ENCODE assay signal across 9 mouse cellular contexts in genomic region chr11:85833761-85834385, GRCm38 (mm10). TPM values are rescaled to one million over a fixed set of nuclear protein-coding genes. Genes with fewer than 3 reads are reported as not detected.
DNase-seq lines count a peak whose midpoint lies in the region; ATAC-seq and TF ChIP-seq lines count a peak whose summit lies in the region.
"Had no signal": no experiment of that assay in that cellular context is flagged by ENCODE, and none has a peak within 500 bp of the region (broad histone marks: within the 10 kb centered on the region; RNA-seq: fewer than 3 reads in every experiment).

No protein-coding gene starts in this region.

- peaks cover 100% of the 10 kb centered on the region for H3K27me3 ChIP-seq in midbrain, embryonic 11.5 days (ENCODE audit: control insufficient read depth, insufficient read depth, low read length)
- peaks cover 50% of the 10 kb centered on the region for H3K27me3 ChIP-seq in midbrain, embryonic 16.5 days (ENCODE audit: control insufficient read depth, insufficient read depth, low read depth, low read length)
- peaks cover 74% of the 10 kb centered on the region for H3K27me3 ChIP-seq in limb, embryonic 14.5 days (ENCODE audit: control insufficient read depth, insufficient read depth, low read length)
- H3K27me3 ChIP-seq in stomach, embryonic 14.5 days (ENCODE audit: control insufficient read depth, insufficient read depth, low read length): peaks cover 16% of the 10 kb centered on the region

- TF ChIP-seq POLR2A in limb, embryonic 14.5 days (IDR thresholded peaks at IDR 0.05; ENCODE audit: borderline replicate concordance, extremely low read depth, insufficient read depth, insufficient read length): no peak

- H3K4me2 ChIP-seq in midbrain, embryonic 11.5 days: no peak overlapping the region
- H3K4me2 ChIP-seq in midbrain, embryonic 16.5 days (ENCODE audit: low read length): no peak overlapping the region
- H3K4me2 ChIP-seq in limb, embryonic 14.5 days (replicated peaks; ENCODE audit: low read depth, low read length, severe bottlenecking): peak overlapping the region; percentile 89
- H3K4me2 ChIP-seq in stomach, embryonic 14.5 days (replicated peaks; ENCODE audit: low read depth, low read length): peak overlapping the region; percentile 87

- H3K27ac ChIP-seq in midbrain, embryonic 11.5 days (ENCODE audit: low read depth, low read length): no peak overlapping the region
- H3K27ac ChIP-seq in midbrain, embryonic 16.5 days (ENCODE audit: low read length): no peak overlapping the region
- peak overlapping the region; percentile 77 for H3K27ac ChIP-seq in limb, embryonic 14.5 days (replicated peaks; ENCODE audit: low read depth, low read length)
- H3K27ac ChIP-seq in stomach, embryonic 14.5 days (ENCODE audit: low read length): peak overlapping the region; percentile 78

- H3K4me3 ChIP-seq in midbrain, embryonic 11.5 days (ENCODE audit: low read depth, low read length): no peak overlapping the region; the same call in 1 of the 2 replicates
- no peak overlapping the region for H3K4me3 ChIP-seq in midbrain, embryonic 16.5 days (ENCODE audit: low read depth, low read length)
- peak overlapping the region; percentile 50 for H3K4me3 ChIP-seq in limb, embryonic 14.5 days (replicated peaks; ENCODE audit: low read length)
- peak overlapping the region; percentile 59 for H3K4me3 ChIP-seq in stomach, embryonic 14.5 days (ENCODE audit: low read depth, low read length)

- H3K36me3 ChIP-seq in midbrain, embryonic 11.5 days (ENCODE audit: control insufficient read depth, insufficient read depth, low read length): no peaks in the 10 kb centered on the region
- no peaks in the 10 kb centered on the region for H3K36me3 ChIP-seq in midbrain, embryonic 16.5 days (ENCODE audit: control insufficient read depth, insufficient read depth, low read length)
- H3K36me3 ChIP-seq in limb, embryonic 14.5 days (ENCODE audit: control insufficient read depth, insufficient read depth, low read length): peaks cover 22% of the 10 kb centered on the region
- peaks cover 7% of the 10 kb centered on the region; the same call in 1 of the 2 replicates for H3K36me3 ChIP-seq in stomach, embryonic 14.5 days (ENCODE audit: control insufficient read depth, insufficient read depth, low read length)

- WGBS in midbrain, embryonic 11.5 days: 2% methylated on average over 11 of the region's 11 CpGs
- WGBS in midbrain, embryonic 16.5 days: 3% methylated on average over 11 of the region's 11 CpGs
- WGBS in limb, embryonic 14.5 days: 7% methylated on average over 11 of the region's 11 CpGs
- WGBS in stomach, embryonic 14.5 days: 17% methylated on average over 11 of the region's 11 CpGs

- ATAC-seq in midbrain, embryonic 11.5 days (ENCODE audit: low FRiP score): no peak
- no peak for ATAC-seq in midbrain, embryonic 16.5 days
- no peak for ATAC-seq in limb, embryonic 14.5 days (ENCODE audit: low FRiP score, low read depth)
- ATAC-seq in stomach, embryonic 14.5 days (ENCODE audit: insufficient number of reproducible peaks, insufficient read depth, low FRiP score, low read depth): no peak

- no peak overlapping the region for H3K9ac ChIP-seq in midbrain, embryonic 11.5 days (ENCODE audit: low read length)
- no peak overlapping the region for H3K9ac ChIP-seq in midbrain, embryonic 16.5 days (ENCODE audit: low read depth, low read length)
- H3K9ac ChIP-seq in limb, embryonic 14.5 days (ENCODE audit: low read depth, low read length, severe bottlenecking): peak overlapping the region; percentile 85
- peak overlapping the region; percentile 81 for H3K9ac ChIP-seq in stomach, embryonic 14.5 days (replicated peaks; ENCODE audit: low read depth, low read length)

- peak; percentile 95 for DNase-seq in midbrain, embryonic 11.5 days (ENCODE audit: low spot score, missing footprints)
- DNase-seq in heart, postnatal 4 days: peak; percentile 53
- no peak for DNase-seq in limb, embryonic 14.5 days (ENCODE audit: low spot score)
- no peak for DNase-seq in cerebellum, adult 18-20 months
- DNase-seq in thymus, adult 18-20 months: no peak
- DNase-seq in layer of hippocampus, adult 8-10 months (ENCODE audit: low spot score in 2 of 2): no peak

- no peaks in the 10 kb centered on the region for H3K9me3 ChIP-seq in midbrain, embryonic 11.5 days (ENCODE audit: control insufficient read depth, low read length)
- no peaks in the 10 kb centered on the region for H3K9me3 ChIP-seq in midbrain, embryonic 16.5 days (replicated peaks; ENCODE audit: control insufficient read depth, low read length, poor library complexity, severe bottlenecking)
- H3K9me3 ChIP-seq in limb, embryonic 14.5 days (ENCODE audit: control insufficient read depth, low read length): no peaks in the 10 kb centered on the region
- H3K9me3 ChIP-seq in stomach, embryonic 14.5 days (ENCODE audit: control insufficient read depth, low read depth, low read length): no peaks in the 10 kb centered on the region

- peaks cover 29% of the 10 kb centered on the region for H3K4me1 ChIP-seq in midbrain, embryonic 11.5 days (ENCODE audit: control insufficient read depth, insufficient read depth, low read length)
- peaks cover 12% of the 10 kb centered on the region for H3K4me1 ChIP-seq in midbrain, embryonic 16.5 days (ENCODE audit: control insufficient read depth, insufficient read depth, low read length)
- peaks cover 35% of the 10 kb centered on the region for H3K4me1 ChIP-seq in limb, embryonic 14.5 days (ENCODE audit: control insufficient read depth, insufficient read depth, low read length)
- H3K4me1 ChIP-seq in stomach, embryonic 14.5 days (ENCODE audit: control insufficient read depth, insufficient read depth, low read length): peaks cover 27% of the 10 kb centered on the region; the same call in 1 of the 2 replicates

RNA-seq across cellular contexts. Expression of gene Tbx2, which starts 1.5 kb away (rescaled TPM):
- 0.32 and 0.79 TPM in 2 replicates for polyA plus RNA-seq in midbrain, embryonic 11.5 days (2014; fragmentation: Nextera tagmentation; extraction: Ambion mirVana)
- polyA plus RNA-seq in midbrain, embryonic 16.5 days (2015; fragmentation: Nextera tagmentation; extraction: Ambion mirVana): 0.39 and 0.57 TPM in 2 replicates
- total RNA-seq in heart, postnatal 4 days (2021): 10 to 100 TPM; 11.3 to 11.5 TPM
- polyA plus RNA-seq in limb, embryonic 14.5 days (2012; rRNA removed): 31.7 and 39.1 TPM in 2 replicates
- polyA plus RNA-seq in limb, embryonic 14.5 days (2014; fragmentation: Nextera tagmentation; extraction: Ambion mirVana): 6.5 and 9.3 TPM in 2 replicates
- 5.8 and 6.8 TPM in 2 replicates for polyA plus RNA-seq in stomach, embryonic 14.5 days (2014; fragmentation: Nextera tagmentation; extraction: Ambion mirVana)
- 1 to 10 TPM; 1.4 to 2.0 (median 1.7) TPM for total RNA-seq in layer of hippocampus, adult 8-10 months (2022)

RNA-seq across cellular contexts. Expression of gene Gm11444, which starts 16.3 kb away (rescaled TPM):
- polyA plus RNA-seq in midbrain, embryonic 11.5 days (2014; fragmentation: Nextera tagmentation; extraction: Ambion mirVana): not detected in 2 replicates
- polyA plus RNA-seq in midbrain, embryonic 16.5 days (2015; fragmentation: Nextera tagmentation; extraction: Ambion mirVana): not detected in 2 replicates
- not detected for total RNA-seq in heart, postnatal 4 days (2021)
- polyA plus RNA-seq in limb, embryonic 14.5 days (2012; rRNA removed): not detected in 2 replicates
- polyA plus RNA-seq in limb, embryonic 14.5 days (2014; fragmentation: Nextera tagmentation; extraction: Ambion mirVana): not detected in 2 replicates
- not detected in 2 replicates for polyA plus RNA-seq in stomach, embryonic 14.5 days (2014; fragmentation: Nextera tagmentation; extraction: Ambion mirVana)
- not detected for total RNA-seq in layer of hippocampus, adult 8-10 months (2022)
- polyA plus RNA-seq: gonadal fat pad, adult 2 months had no signal

RNA-seq across cellular contexts. Expression of gene Tbx4, which starts 52.3 kb away (rescaled TPM):
- 0.04 and 0.19 TPM in 2 replicates for polyA plus RNA-seq in midbrain, embryonic 11.5 days (2014; fragmentation: Nextera tagmentation; extraction: Ambion mirVana)
- polyA plus RNA-seq in midbrain, embryonic 16.5 days (2015; fragmentation: Nextera tagmentation; extraction: Ambion mirVana): 0.17 and 0.43 TPM in 2 replicates
- under 1 TPM in 1 of 2 experiments, not detected in 1; 0.09 TPM for total RNA-seq in heart, postnatal 4 days (2021)
- polyA plus RNA-seq in limb, embryonic 14.5 days (2012; rRNA removed): 37.5 and 52.7 TPM in 2 replicates
- 15.5 and 20.0 TPM in 2 replicates for polyA plus RNA-seq in limb, embryonic 14.5 days (2014; fragmentation: Nextera tagmentation; extraction: Ambion mirVana)
- polyA plus RNA-seq in stomach, embryonic 14.5 days (2014; fragmentation: Nextera tagmentation; extraction: Ambion mirVana): not detected in 2 replicates
- under 1 TPM; 0.11 to 0.17 (median 0.14) TPM for total RNA-seq in layer of hippocampus, adult 8-10 months (2022)

Comparison
In these comparisons a context has a peak if more than half of its experiments do, and no peak if none do; other contexts are left out.
1. DNase-seq: peak in midbrain, embryonic 11.5 days (single experiment) and heart, postnatal 4 days (single experiment); none in limb, embryonic 14.5 days (single experiment), cerebellum, adult 18-20 months (0 of 2), thymus, adult 18-20 months (0 of 2) and layer of hippocampus, adult 8-10 months (0 of 2).
2. H3K27ac ChIP-seq: peak in limb, embryonic 14.5 days (single experiment) and stomach, embryonic 14.5 days (single experiment); none in midbrain, embryonic 11.5 days (single experiment) and midbrain, embryonic 16.5 days (single experiment).
3. H3K4me2 ChIP-seq: peak in limb, embryonic 14.5 days (single experiment) and stomach, embryonic 14.5 days (single experiment); none in midbrain, embryonic 11.5 days (single experiment) and midbrain, embryonic 16.5 days (single experiment).
4. H3K4me3 ChIP-seq: peak in limb, embryonic 14.5 days (single experiment) and stomach, embryonic 14.5 days (single experiment); none in midbrain, embryonic 11.5 days (single experiment) and midbrain, embryonic 16.5 days (single experiment).
5. H3K9ac ChIP-seq: peak in limb, embryonic 14.5 days (single experiment) and stomach, embryonic 14.5 days (single experiment); none in midbrain, embryonic 11.5 days (single experiment) and midbrain, embryonic 16.5 days (single experiment).
6. RNA of gene Tbx4, which starts 52.3 kb away (polyA plus RNA-seq): 15.5 to 52.7 TPM in limb, embryonic 14.5 days; 0.17 to 0.43 TPM in midbrain, embryonic 16.5 days, 0.04 to 0.19 TPM in midbrain, embryonic 11.5 days and not detected in stomach, embryonic 14.5 days; every median in the first group is over 10 times any median in the second.